Mouse (Mus musculus) v-Abl transformed pro-B cells (cell line): ENCODE data around the gene Tbc1d16.
"Not testable (repeated sequence)": the region's sequence is repeated elsewhere in the genome, so short reads cannot be mapped to it uniquely, and the experiment has no call there.

Experiments
- in situ Hi-C, 2 experiments: fragments of 400-800 bp; cut with MboI; formaldehyde crosslinking; loops; one replicate each; pipeline ENCODE4 v1.15.1; 2025; ENCODE audit not compliant: unreplicated experiment in 2 of 2

The Tbc1d16 gene

DNA sequence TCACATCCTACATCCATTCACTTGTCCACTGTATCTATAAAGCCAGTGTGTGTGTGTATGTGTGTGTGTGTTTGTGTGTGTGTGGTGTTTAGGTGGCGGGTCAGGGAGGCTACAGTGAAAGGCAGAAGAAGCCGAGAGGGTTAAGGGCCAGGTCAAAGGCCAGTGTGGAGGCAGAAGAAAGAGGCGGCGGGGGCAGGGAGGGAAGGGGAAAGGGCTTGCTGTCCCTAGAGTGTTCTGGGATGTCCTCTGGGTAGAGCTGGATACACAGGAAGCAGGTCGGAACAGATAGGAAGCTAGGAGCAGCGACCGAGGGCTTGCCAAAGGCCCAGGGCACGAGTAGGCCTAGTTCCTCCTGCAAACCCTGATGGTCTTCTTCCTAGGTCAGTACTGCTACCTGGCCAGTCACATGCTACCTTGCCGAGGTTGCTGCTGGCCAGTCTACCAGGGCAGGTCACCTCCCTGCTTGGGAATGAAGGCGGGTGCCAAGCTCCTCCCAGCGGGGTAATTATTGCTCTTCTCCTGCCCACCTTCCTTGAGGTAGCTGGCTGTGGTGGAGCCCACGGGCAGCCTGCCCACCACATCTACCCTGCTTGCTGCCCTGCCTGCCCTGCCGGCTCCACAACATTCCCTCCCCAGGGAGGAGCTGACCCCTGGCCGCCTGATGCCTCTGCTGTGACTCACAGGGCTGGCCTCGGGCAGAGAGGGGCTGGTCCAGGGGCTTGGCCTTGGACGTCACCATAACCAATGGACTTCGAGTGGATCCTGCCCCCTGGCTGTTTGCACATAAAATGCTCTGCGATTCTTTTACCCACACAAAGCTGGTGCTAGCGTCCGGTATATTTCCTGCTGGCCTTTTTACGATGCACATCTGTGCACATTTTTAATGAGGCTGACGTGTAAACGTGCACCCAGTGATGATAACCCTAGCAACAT is 102.1 kb downstream of the Tbc1d16 start:
- in situ Hi-C loops = loop anchor here (5.0 kb wide), 5 partner anchors 34 to 84 kb away; partner anchors contain the start of gene Cbx8 (in 1 of the 2)

DNA sequence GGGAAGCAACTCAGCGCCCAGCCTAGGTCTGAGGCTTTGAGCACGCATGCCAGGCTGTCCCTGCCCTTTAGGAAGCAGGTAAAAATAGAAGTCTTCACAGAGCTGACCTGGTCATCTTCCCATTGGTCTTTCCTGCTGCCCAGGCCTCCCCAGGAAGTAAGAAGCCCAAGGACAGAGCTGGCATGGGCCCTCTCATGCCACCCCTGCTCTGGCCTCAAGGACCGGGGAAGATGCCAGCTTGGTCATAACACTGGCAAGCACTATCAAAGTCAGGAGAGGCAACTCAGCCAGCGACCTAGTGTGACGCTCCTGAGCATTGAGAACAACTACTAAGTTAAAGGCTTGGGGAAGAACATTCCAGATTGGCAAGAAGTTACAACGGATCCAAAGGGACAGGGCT is 103.8 kb downstream of the Tbc1d16 start:
- in situ Hi-C loops = no loop called here

DNA sequence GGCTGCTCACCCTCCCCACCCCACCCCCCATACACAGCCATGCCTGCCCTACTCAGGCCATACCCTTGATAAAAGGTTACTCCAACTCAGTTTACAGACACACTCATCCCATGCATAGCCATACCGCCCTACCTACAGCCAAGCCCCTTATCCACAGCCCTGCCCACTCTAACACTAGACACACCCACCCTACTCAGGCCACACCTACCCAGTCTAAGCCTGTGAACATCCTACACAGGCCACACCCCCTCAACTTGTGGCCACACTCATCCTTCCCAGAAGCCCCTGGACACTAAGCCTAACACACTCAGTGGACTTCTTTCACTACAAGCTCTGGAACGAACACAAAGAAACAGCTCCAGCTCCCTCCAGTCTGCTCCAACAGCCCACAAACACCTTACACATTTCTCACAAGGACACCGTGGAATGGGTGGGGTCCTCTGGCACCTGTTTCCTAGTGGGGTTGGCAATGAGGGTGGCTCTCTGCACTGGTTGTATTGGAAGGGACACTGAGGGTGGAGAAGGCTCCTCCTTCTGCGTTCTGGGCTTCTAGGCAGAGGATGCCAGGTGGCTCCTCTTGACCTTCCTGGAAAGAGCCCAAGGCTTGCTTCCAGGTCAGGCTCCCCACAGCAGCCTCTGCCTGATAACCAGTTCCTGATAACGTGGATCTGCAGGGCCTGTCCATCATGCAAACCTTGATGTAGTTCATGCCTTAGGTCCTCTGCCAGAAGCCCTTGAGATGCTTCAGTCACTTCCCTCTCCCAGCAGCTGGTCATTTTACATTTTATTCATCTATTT is 104.6 kb downstream of the Tbc1d16 start:
- in situ Hi-C loops = no loop called here

DNA sequence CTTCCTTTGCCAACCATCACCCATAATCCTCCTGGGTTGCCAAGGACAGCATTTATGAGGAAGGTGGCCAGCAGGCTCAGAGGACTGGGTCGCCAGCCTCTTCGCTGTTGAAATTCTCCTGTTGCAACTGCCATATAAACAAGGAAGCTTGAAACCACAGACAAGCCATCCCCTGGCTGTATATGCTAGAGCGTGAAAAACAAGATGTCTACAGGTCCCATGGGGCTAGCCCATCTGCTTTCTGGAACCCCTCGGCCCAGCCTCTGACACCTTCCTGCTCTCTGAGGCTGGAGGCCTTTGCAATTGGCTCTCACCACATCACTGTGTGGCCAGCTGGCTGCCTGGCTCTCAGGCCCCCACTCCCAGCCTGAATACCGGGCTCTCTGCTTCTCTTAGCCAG is 105.9 kb downstream of the Tbc1d16 start:
- in situ Hi-C loops = no loop called here

DNA sequence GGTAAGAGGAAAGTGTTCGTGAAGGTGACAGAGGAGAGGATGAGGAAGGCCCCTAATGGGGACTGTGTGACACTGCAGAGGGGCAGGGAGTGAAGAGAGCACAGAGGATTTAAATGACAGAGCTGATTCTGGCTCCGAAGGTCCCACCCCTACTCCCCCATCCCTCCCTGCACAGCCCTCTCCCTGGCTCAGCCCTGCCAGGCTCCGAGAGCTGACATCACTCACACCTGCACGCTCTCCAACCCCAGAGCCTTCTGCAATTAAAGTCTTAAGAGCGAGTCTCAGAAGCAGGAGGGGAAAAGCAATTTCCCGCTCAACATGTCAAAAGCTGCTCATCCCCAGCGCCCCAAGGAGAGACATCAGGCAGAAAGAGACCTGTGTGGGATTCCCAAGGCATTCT is 109.4 kb downstream of the Tbc1d16 start:
- in situ Hi-C loops = no loop called here

DNA sequence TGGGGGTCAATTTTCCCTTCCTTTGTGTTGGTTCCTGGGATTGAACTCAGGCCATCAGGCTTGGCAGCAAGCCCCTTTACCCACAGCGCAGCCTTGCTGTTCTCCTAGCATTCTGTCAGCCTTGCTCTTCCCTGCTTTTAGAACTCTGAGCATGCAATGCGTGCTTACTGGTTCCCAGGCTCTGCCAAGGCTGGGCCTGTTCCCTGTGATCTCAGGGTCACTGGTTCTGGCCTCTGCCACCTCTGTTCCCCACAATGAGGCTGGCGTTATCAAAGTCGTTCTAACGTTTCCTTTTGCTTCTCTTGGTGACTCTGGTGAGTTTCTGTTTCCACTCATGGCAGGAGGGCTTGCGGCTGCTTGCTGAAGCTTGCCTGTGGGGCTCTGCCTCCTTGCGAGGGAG is 110.4 kb downstream of the Tbc1d16 start:
- in situ Hi-C loops = no loop called here

DNA sequence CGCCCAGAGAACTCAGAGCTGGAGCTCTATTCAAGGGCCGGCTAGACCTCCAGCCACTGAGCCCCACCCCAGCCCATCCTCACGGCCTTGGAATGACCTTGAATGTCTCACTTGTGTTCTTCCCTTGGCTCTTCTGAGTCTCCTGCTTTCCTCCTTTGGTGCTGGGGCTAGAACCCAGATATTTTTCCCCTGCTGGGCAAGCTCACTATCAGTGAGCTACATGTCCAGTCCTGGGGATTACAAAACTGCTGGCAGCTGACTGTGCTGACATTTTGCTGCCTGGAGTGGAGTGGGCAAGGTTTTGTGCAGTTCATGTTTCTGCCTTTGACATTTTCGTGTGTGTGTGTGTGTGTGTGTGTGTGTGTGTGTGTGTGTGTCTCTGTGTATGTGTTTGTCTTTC is 111.3 kb downstream of the Tbc1d16 start:
- in situ Hi-C loops = no loop called here

DNA sequence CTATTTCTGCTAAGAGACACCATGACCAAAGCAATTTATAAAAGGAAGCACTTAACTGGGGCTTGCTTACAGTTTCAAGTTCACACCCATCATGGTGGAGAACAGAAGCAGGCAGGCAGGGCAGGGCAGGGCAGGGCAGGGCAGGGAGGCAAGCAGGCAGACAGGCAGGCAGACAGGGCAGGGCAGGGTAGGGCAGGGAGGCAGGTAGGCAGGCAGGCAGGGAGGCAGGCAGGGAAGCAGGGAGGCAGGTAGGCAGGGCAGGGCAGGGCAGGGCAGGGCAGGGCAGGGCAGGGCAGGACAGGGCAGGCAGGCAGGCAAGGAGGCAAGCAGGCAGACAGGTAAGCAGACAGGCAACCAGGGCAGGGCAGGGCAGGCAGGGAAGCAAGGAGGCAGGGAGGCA is 115.6 kb downstream of the Tbc1d16 start:
- in situ Hi-C loops = no loop called here

DNA sequence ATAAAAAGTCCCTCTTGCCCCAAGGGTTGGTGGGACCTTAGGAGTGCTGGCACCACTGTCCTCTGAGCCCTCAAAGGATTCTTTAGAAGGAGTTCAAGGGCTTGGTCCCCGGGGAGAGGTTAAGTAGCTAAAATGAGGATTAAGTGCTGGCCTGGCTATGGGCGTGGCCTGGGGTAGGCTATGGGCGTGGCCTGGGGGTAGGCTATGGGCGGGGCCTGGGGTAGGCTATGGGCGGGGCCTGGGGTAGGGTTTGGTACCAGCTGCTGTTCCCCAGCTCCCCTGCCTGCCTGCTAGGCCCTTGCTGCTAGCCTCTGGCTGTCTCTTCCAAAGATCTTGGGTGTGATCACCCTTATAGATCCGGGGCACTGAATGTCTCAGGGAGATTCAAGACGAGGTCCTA is 117.0 kb downstream of the Tbc1d16 start:
- in situ Hi-C loops = no loop called here

DNA sequence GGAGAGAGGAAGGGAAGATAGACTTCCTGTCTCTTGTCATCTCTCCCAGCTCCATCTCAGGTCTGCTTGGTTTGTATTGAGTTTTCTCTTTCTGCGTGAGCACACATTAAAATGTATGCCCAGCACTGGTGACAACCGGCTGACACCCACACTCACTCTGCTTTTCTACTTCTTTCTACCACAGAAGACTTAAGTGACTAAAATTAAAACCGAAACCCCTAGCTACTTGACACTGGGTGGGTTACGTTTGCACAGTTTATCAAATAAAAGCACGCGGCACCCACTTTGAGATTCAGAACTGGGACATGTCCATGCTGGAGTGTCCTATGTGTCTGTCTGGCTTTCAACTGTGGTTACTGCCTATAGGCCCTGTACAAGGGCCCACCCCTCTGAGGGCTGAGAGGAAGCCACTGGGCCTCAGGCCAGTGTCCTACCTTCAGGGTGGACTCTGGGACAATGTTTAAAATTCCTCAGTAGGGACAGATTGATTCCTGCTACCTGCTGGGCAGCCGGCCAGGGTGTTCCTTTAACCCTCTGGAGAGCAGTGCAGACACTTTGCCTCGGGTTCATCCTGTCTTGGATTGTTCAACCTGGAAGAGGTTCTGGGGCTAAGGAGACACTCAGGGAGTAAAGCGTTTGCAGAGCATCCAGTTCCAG is 118.8 kb downstream of the Tbc1d16 start:
- in situ Hi-C loops = no loop called here

DNA sequence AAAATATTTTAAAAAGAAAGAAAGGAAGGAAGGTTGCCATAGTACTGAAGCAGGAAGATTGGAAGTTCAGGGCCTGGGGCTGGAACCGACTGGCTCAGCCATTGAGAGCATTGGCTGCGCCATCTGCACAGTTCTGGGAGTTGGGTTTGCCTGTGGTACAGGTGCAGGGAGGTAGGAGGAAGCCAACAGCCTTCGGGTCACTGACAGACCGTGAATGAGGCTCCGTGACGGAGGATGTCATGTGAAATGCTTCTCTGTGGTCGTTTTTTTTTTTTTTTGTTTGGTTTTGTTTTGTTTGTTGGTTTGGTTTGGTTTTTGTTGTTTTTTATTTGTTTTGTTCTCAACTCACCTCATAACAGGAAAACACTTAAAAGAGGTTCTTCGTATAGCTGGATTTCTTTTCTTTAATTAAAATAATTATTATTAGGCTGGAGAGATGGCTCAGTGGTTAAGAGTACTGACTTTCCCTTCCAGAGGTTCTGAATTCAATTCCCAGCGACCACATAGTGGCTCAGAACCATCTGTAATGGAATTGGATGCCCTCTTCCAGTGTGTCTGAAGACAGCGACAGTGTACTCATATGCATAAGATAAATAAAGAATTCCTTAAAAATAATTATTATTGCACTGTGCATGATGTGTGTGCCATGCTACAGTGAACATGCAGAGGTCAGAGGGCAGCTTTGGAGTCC is 119.6 kb downstream of the Tbc1d16 start:
- in situ Hi-C loops = no loop called here

DNA sequence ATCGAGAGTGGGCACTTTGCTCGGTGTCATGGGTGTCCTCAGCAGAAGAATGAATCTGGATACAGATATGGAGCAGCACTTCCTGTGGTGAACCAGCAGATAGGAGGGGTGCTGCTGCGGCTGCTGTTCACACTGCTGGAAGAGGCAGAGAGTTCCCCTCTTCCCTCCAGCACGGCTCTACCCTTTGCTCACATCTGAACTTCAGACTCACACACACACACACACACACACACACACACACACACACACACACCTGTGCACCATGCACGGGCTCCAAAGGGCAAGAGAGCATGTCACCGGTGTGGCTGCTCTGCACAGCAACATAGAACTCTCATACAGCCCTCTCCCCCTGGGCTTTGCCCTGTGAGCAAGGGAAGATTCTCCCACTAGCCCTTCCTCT is 122.0 kb downstream of the Tbc1d16 start:
- in situ Hi-C loops = no loop called here

DNA sequence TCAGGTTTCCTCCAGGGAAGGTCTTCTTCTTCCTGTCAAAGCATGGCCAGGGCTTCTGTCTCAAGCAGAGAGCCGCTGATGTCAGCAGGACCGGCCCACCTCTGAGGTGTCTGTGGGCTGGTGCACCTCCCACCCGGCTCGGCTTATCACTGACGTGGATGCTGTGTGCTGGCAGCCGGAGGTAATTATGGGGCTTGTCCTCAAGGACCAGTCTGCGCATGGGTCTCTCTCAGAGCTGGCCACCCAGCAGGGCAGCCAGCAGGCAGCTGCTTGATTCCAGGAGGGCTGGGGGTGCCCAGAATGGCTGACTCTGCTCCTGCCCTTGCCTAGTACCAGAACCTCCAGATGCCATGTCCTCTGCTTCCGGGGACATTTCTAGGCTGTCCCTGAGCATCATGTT is 122.6 kb downstream of the Tbc1d16 start:
- in situ Hi-C loops = no loop called here

DNA sequence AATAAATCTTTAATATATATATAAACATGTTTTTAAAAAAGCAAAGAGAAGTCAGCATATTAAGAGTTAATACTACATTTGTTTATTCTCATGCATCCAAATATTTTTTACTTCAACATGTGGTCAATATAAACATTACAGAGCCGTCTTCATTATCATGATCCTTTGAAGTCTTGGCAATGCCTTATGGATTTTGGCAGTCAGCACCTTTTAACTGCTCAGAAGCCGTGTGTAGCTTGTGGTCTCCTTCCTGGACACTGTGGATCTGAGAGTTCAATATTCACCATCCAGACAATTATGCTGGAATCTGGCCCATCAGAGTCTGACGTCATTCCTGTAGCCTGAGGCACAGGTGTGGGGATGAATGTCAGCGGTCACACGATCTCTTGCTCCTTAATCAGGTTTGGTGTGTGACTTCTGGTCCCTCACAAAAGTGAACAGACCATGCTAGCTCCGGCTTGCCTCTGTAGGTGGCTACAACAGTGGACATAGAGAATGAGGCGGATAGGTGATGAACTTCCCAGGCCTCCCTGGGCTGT is 123.2 kb downstream of the Tbc1d16 start:
- in situ Hi-C loops = no loop called here

DNA sequence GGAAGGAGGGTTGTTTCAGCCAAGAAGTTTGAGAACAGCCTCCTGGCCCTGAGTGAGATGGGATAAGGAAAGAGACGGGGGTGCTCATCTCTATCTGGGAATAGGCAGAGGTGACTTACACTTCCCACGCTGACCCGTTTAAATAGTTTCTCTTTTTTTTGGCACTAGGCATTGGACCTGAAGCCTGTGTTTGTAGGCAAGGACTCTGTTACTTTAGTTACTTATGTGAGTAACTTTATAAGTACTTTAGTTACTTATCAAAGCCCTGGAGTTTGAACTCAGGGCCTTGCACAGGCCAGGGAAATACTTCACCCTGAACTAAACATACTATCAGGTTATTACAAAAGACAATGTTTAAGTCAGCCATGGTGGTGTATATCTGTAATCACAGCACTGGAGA is 124.3 kb downstream of the Tbc1d16 start:
- in situ Hi-C loops = no loop called here

DNA sequence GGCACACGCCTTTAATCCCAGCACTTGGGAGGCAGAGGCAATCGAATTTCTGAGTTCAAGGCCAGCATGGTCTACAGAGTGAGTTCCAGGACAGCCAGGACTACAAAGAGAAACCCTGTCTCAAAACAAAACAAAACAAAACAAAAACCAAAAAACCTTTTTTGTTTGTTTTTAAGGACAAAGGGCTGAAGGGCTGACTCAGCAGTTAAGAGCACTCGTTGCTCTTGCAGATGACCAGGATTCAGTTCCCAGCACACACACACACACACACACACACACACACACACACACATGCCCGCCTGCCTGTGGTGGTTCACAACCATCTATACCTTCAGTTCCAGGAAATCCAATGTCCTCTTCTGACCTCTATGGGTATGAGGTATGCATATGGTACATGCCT is 127.9 kb downstream of the Tbc1d16 start:
- in situ Hi-C loops = not testable (repeated sequence)

DNA sequence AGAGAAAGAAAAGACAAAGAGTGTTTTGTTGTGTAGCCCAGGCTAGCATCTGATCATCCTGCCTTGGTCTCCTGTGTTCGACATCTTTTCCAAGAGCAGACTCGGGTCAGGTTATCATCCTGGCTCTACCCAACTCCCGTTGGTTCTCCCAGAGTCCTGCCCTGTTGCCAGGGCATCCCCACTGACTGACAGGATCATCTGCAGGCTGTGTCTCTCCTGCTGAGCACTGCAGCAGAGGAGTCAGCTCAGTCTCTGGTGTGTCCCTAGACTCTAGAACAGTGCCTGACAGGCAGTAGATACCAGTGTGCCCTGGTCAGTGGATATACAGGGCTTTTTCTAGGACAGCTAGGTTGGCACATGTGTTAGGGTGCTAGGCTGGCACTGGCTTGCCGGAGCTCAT is 130.1 kb downstream of the Tbc1d16 start:
- in situ Hi-C loops = no loop called here

DNA sequence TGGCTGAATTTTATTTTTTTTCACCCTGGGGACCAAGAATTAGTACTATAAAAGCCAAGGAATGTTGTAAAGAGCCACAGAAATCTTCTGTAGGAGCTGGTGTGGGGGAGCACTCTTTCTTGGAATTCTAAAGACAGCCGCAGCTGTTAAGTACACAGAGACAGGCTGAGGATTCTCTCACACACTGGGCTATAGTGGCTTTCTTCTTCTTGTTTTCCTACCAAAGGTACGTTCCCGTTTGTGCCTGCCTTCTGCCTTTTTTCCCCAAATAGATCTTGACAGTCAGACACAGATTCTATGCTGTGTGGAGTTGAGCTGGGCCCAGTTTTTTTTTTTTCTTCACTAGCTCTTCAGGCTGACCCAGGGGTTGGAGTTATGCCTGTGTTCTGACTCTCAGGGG is 132.9 kb downstream of the Tbc1d16 start:
- in situ Hi-C loops = no loop called here

DNA sequence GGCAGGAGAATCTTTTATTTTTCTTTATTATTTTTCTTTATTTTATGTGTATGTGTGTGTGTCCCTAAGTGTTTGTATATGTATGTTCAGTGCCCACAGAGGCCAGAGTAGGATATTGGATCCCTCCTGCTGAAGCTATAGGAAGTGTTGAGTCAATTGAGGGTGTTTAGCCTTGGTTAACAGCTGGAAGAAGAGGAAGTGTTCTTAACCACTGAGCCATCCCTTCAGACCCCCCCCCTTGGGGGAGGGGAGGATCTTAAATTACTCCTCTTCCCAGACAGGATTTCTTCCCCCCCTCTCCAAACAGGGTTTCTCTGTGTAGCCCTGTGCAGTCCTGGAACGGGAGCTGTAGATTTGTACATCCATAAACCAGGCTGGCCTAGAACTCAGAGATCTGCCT is 135.0 kb downstream of the Tbc1d16 start:
- in situ Hi-C loops = loop anchor here (5.0 kb wide), 3 partner anchors 34 to 99 kb away; no protein-coding TSS in a partner anchor
